Mouse (Mus musculus): ENCODE measurements around the gene Ubac2. TPM values are rescaled to one million over a fixed set of nuclear protein-coding genes. Genes with fewer than 3 reads are reported as not detected.
A peak's percentile ranks its signal among the peaks of the same experiment; 100 is the strongest.

Gene Ubac2
- polyA plus RNA-seq, 1 experiment from 2014 or later: 66.7 TPM

GRCm38 (mm10) chr14:122000346-122001105 lies 122.1 kb downstream of the Ubac2 start:
- Histone ChIP-seq H3K27me3 (no peaks in the 10 kb centered on the region), H3K4me2 (no peak overlapping the region), H3K36me3 (peaks cover 26% of the 10 kb centered on the region), H3K27ac (peak overlapping the region; percentile 13; the same call in 1 of the 2 replicates), H3K9me3 (replicated peaks) (no peaks in the 10 kb centered on the region), H3K4me3 (replicated peaks) (no peak overlapping the region), H3K9ac (no peak overlapping the region), H3K4me1 (0 out of 2 replicates have a peak, but pooled peaks cover 5% of the 10 kb centered on the region)
- ATAC-seq (replicated peaks; ENCODE audit: low FRiP score): no peak
- 87% methylated on average over 17 of the region's 17 CpGs for WGBS

- Histone ChIP-seq H3K9me3 (replicated peaks) (no peaks in the 10 kb centered on the region), H3K4me2 (no peak overlapping the region), H3K27ac (no peak overlapping the region), H3K4me1 (0 out of 2 replicates have a peak, but pooled peaks cover 5% of the 10 kb centered on the region), H3K36me3 (peaks cover 19% of the 10 kb centered on the region; the same call in 1 of the 2 replicates), H3K4me3 (replicated peaks) (no peak overlapping the region), H3K27me3 (no peaks in the 10 kb centered on the region), H3K9ac (no peak overlapping the region)
- ATAC-seq (replicated peaks; ENCODE audit: low FRiP score): no peak
- WGBS: 94% methylated on average over 7 of the region's 7 CpGs
Measured at GRCm38 (mm10) chr14:122002224-122002623, 123.8 kb downstream of the Ubac2 start.

DNA sequence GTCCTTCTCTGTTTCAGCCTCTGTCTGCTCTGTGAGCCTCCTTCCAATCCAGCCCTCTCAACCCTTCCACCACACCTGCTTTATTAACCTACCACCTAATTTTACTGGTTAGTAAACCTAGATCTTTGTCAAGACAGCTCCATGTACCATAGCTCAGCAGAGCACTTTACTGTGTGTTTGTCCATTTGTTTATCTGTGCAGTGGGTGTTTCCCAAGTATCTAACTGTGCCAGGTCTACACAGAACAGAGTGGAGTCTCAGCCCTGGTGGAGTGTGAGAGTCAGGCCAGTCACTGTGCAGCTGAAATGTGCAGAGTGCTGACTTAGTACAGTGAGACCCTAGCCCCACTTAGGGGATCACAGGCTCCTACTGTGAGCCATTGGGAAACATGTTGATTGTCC lies 125.4 kb downstream of the Ubac2 start:
- Histone ChIP-seq H3K9me3 (replicated peaks) (no peaks in the 10 kb centered on the region), H3K27ac (no peak overlapping the region), H3K4me1 (0 out of 2 replicates have a peak, but pooled peaks cover 5% of the 10 kb centered on the region), H3K27me3 (no peaks in the 10 kb centered on the region), H3K36me3 (0 out of 2 replicates have a peak, but pooled peaks cover 13% of the 10 kb centered on the region), H3K9ac (no peak overlapping the region), H3K4me2 (no peak overlapping the region), H3K4me3 (replicated peaks) (no peak overlapping the region)
- ATAC-seq (replicated peaks; ENCODE audit: low FRiP score): no peak

- ATAC-seq (replicated peaks; ENCODE audit: low FRiP score): no peak
- Histone ChIP-seq H3K27me3 (no peaks in the 10 kb centered on the region), H3K4me1 (peaks cover 16% of the 10 kb centered on the region), H3K4me2 (no peak overlapping the region), H3K9me3 (replicated peaks) (no peaks in the 10 kb centered on the region), H3K36me3 (peaks cover 10% of the 10 kb centered on the region), H3K9ac (no peak overlapping the region), H3K4me3 (replicated peaks) (no peak overlapping the region), H3K27ac (no peak overlapping the region)
- 90% methylated on average over 4 of the region's 4 CpGs for WGBS
Measured at GRCm38 (mm10) chr14:122008261-122008660, 129.8 kb downstream of the Ubac2 start.

DNA sequence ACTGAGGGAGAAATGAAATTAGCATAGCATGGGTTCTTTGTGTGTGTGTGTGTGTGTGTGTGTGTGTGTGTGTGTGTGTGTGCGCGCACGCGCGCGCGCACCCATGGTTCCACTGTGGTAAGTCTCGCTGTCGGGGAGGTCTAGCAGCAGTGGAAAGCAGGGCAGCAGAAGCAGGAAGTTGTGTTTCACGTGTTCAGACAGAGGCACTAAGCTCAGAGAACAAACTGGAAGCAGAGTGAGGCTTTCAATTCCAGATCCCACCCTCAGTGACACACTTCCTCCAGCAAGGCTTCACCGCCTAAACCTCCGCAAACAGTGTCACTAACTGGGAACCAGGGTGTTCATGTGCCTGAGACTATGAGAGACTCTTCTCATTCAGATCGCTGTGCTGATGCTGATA lies 131.1 kb downstream of the Ubac2 start:
- WGBS: 85% methylated on average over 13 of the region's 13 CpGs
- peaks cover 10% of the 10 kb centered on the region for H3K36me3 ChIP-seq
- no peak overlapping the region for H3K9ac ChIP-seq
- no peak overlapping the region for H3K4me3 ChIP-seq (replicated peaks)
- no peak overlapping the region for H3K4me2 ChIP-seq
- no peaks in the 10 kb centered on the region for H3K27me3 ChIP-seq
- H3K4me1 ChIP-seq: peaks cover 26% of the 10 kb centered on the region
- no peaks in the 10 kb centered on the region for H3K9me3 ChIP-seq (replicated peaks)
- H3K27ac ChIP-seq: no peak overlapping the region
- ATAC-seq (replicated peaks; ENCODE audit: low FRiP score): no peak

GRCm38 (mm10) chr14:122010301-122010700 lies 131.9 kb downstream of the Ubac2 start:
- no peak overlapping the region for H3K9ac ChIP-seq
- H3K27ac ChIP-seq: no peak overlapping the region
- no peak overlapping the region for H3K4me3 ChIP-seq (replicated peaks)
- no peaks in the 10 kb centered on the region for H3K27me3 ChIP-seq
- H3K36me3 ChIP-seq: peaks cover 14% of the 10 kb centered on the region
- no peaks in the 10 kb centered on the region for H3K9me3 ChIP-seq (replicated peaks)
- ATAC-seq (replicated peaks; ENCODE audit: low FRiP score): no peak
- H3K4me1 ChIP-seq: peaks cover 26% of the 10 kb centered on the region
- no peak overlapping the region for H3K4me2 ChIP-seq
- 63% methylated on average over 7 of the region's 7 CpGs for WGBS

DNA sequence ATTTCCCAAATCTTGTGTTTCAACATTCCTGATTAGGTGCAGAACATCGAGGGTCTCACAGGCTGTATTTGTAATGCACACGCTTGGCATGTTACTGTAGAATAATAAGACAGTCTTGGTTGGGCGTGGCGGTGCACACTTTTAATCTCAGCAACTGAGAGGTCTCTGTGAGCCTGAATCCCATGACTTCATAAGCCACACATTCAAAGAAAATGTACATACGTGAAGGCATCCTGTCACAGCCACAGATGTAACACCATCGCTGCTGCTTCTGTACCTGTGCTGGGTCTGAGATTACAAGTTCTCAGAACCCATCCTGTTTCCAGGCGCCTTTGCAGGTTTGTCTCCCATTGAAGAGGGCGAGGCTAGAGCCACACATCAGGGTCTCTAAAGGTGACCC lies 133.3 kb downstream of the Ubac2 start:
- Histone ChIP-seq H3K4me1 (peaks cover 26% of the 10 kb centered on the region), H3K27ac (peak overlapping the region; percentile 45), H3K36me3 (peaks cover 20% of the 10 kb centered on the region), H3K9me3 (replicated peaks) (no peaks in the 10 kb centered on the region), H3K27me3 (no peaks in the 10 kb centered on the region), H3K4me3 (replicated peaks) (no peak overlapping the region), H3K4me2 (no peak overlapping the region), H3K9ac (no peak overlapping the region)
- no peak for ATAC-seq (replicated peaks; ENCODE audit: low FRiP score)
- 88% methylated on average over 8 of the region's 8 CpGs for WGBS

DNA sequence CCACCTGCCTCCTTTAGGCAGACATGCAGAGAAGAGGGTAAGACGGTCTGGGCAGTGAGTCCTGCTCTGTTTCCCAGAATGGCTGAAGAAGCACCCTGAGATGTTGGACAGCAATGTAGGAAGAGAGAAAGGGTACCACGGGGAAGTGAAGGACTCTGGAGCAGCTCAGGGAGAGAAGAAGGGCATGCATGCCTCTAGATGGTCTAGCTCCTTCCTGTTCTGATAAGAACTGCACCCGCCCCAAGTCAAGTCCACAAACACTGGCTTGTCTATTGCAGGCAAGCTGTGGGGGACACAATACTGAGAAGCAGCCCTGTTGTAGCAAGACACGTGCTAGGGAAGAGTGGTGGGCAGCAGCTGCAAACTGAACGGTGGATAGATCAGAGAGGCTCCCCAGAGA lies 133.8 kb downstream of the Ubac2 start:
- Histone ChIP-seq H3K27ac (peak overlapping the region; percentile 45), H3K4me1 (peaks cover 26% of the 10 kb centered on the region), H3K9me3 (replicated peaks) (no peaks in the 10 kb centered on the region), H3K36me3 (peaks cover 20% of the 10 kb centered on the region), H3K9ac (no peak overlapping the region), H3K27me3 (no peaks in the 10 kb centered on the region), H3K4me2 (no peak overlapping the region; the same call in 1 of the 2 replicates), H3K4me3 (replicated peaks) (no peak overlapping the region)
- no peak for ATAC-seq (replicated peaks; ENCODE audit: low FRiP score)
- 48% methylated on average over 5 of the region's 5 CpGs for WGBS

DNA sequence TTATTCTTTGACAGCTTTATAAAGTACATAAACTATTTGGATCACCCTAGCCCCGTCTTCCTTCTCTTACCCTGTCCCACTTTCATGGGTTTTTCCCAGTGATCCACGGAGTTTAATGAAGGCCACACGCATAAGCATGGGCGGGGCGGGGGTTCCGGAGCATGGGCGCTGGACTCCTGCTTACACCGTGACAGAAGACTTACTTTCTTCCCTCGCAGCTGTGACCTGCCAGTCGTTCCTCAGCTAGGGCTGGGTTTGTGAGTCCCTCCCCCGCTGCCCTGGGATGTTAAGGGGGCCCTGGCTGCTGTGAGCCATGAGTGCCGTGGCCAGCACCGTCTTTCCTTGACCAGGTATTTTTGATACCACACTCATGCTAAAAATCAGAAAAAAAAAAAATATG lies 134.4 kb downstream of the Ubac2 start:
- ATAC-seq (replicated peaks; ENCODE audit: low FRiP score): peak; percentile 78
- no peaks in the 10 kb centered on the region for H3K27me3 ChIP-seq
- H3K27ac ChIP-seq: peak overlapping the region; percentile 45; the same call in 1 of the 2 replicates
- peaks cover 20% of the 10 kb centered on the region for H3K36me3 ChIP-seq
- H3K9ac ChIP-seq: no peak overlapping the region
- peaks cover 26% of the 10 kb centered on the region for H3K4me1 ChIP-seq
- no peaks in the 10 kb centered on the region for H3K9me3 ChIP-seq (replicated peaks)
- H3K4me3 ChIP-seq (replicated peaks): no peak overlapping the region
- WGBS: 19% methylated on average over 13 of the region's 13 CpGs
- H3K4me2 ChIP-seq: peak overlapping the region; percentile 40

- Histone ChIP-seq H3K27ac (peak overlapping the region; percentile 45), H3K9me3 (replicated peaks) (no peaks in the 10 kb centered on the region), H3K9ac (no peak overlapping the region), H3K4me3 (replicated peaks) (no peak overlapping the region), H3K27me3 (no peaks in the 10 kb centered on the region), H3K4me2 (peak overlapping the region; percentile 40), H3K4me1 (peaks cover 26% of the 10 kb centered on the region), H3K36me3 (peaks cover 20% of the 10 kb centered on the region)
- 40% methylated on average over 14 of the region's 14 CpGs for WGBS
- ATAC-seq (replicated peaks; ENCODE audit: low FRiP score): peak; percentile 91
Measured at GRCm38 (mm10) chr14:122013417-122013951, 135.1 kb downstream of the Ubac2 start.

- H3K4me1 ChIP-seq: peaks cover 15% of the 10 kb centered on the region
- no peak overlapping the region for H3K4me3 ChIP-seq (replicated peaks)
- no peak for ATAC-seq (replicated peaks; ENCODE audit: low FRiP score)
- H3K4me2 ChIP-seq: no peak overlapping the region
- H3K27ac ChIP-seq: no peak overlapping the region
- no peaks in the 10 kb centered on the region for H3K9me3 ChIP-seq (replicated peaks)
- peaks cover 33% of the 10 kb centered on the region for H3K36me3 ChIP-seq
- WGBS: 72% methylated on average over 2 of the region's 2 CpGs
- no peak overlapping the region for H3K9ac ChIP-seq
- no peaks in the 10 kb centered on the region for H3K27me3 ChIP-seq
Measured at GRCm38 (mm10) chr14:122017958-122018357, 139.5 kb downstream of the Ubac2 start.

GRCm38 (mm10) chr14:122019389-122019788 lies 141.0 kb downstream of the Ubac2 start:
- H3K9ac ChIP-seq: no peak overlapping the region
- peaks cover 36% of the 10 kb centered on the region for H3K36me3 ChIP-seq
- peaks cover 3% of the 10 kb centered on the region; the same call in 1 of the 2 replicates for H3K4me1 ChIP-seq
- no peak overlapping the region for H3K27ac ChIP-seq
- H3K4me2 ChIP-seq: no peak overlapping the region
- whole genome bisulfite sequencing: 83% methylated on average over 2 of the region's 2 CpGs
- H3K4me3 ChIP-seq (replicated peaks): no peak overlapping the region
- H3K9me3 ChIP-seq (replicated peaks): no peaks in the 10 kb centered on the region
- no peaks in the 10 kb centered on the region for H3K27me3 ChIP-seq
- no peak for ATAC-seq (replicated peaks; ENCODE audit: low FRiP score)

Data from kidney, embryonic 15.5 days (tissue).